Mouse (Mus musculus) CD4-positive, CD25-positive, alpha-beta regulatory T cell, adult 2 months (primary cell): ENCODE results near the gene Rcan2.
A peak's percentile ranks its signal among the peaks of the same experiment; 100 is the strongest.
"Not testable (repeated sequence)": the region's sequence is repeated elsewhere in the genome, so short reads cannot be mapped to it uniquely, and the experiment has no call there.

Experiments
- DNase-seq: peaks from one replicate; pipeline ENCODE4 v3.0.0-alpha.2; 2012; ENCODE audit warnings: low read depth, low spot score

The Rcan2 gene

GRCm38 (mm10) chr17:43824781-43825410 lies 23.7 kb downstream of the Rcan2 start:
- no peak for DNase-seq

GRCm38 (mm10) chr17:43825411-43825785 lies 24.2 kb downstream of the Rcan2 start:
- DNase-seq = not testable (repeated sequence)

GRCm38 (mm10) chr17:43827261-43827660 lies 26.1 kb downstream of the Rcan2 start:
- DNase-seq = no peak

- no peak for DNase-seq
These were observed 31.4 kb downstream of the Rcan2 start for GRCm38 (mm10) chr17:43832401-43833124.

GRCm38 (mm10) chr17:43840208-43840607 lies 39.1 kb downstream of the Rcan2 start:
- no peak for DNase-seq

GRCm38 (mm10) chr17:43846714-43847113 lies 45.6 kb downstream of the Rcan2 start:
- DNase-seq = no peak

GRCm38 (mm10) chr17:43848903-43849302 lies 47.8 kb downstream of the Rcan2 start:
- no peak for DNase-seq

GRCm38 (mm10) chr17:43855132-43855531 lies 54.0 kb downstream of the Rcan2 start:
- DNase-seq = no peak

- no peak for DNase-seq
These were observed 54.9 kb downstream of the Rcan2 start for GRCm38 (mm10) chr17:43856081-43856480.

GRCm38 (mm10) chr17:43868808-43869207 lies 67.7 kb downstream of the Rcan2 start:
- no peak for DNase-seq

GRCm38 (mm10) chr17:43869677-43870076 lies 68.5 kb downstream of the Rcan2 start:
- DNase-seq = peak; percentile 44

GRCm38 (mm10) chr17:43874417-43874816 lies 73.3 kb downstream of the Rcan2 start:
- no peak for DNase-seq

GRCm38 (mm10) chr17:43877425-43877824 lies 76.3 kb downstream of the Rcan2 start:
- no peak for DNase-seq

- DNase-seq = peak; percentile 33
These were observed 81.9 kb downstream of the Rcan2 start for GRCm38 (mm10) chr17:43883016-43883415.

GRCm38 (mm10) chr17:43886262-43886661 lies 85.1 kb downstream of the Rcan2 start:
- no peak for DNase-seq

- DNase-seq = no peak
These were observed 86.8 kb downstream of the Rcan2 start for GRCm38 (mm10) chr17:43887931-43888330.

- no peak for DNase-seq
These were observed 96.2 kb downstream of the Rcan2 start for GRCm38 (mm10) chr17:43897346-43897745.

- no peak for DNase-seq
These were observed 98.4 kb downstream of the Rcan2 start for GRCm38 (mm10) chr17:43899405-43900092.

- no peak for DNase-seq
These were observed 99.0 kb downstream of the Rcan2 start for GRCm38 (mm10) chr17:43900133-43900532.

GRCm38 (mm10) chr17:43901474-43901873 lies 100.3 kb downstream of the Rcan2 start:
- no peak for DNase-seq

- no peak for DNase-seq
These were observed 102.9 kb downstream of the Rcan2 start for GRCm38 (mm10) chr17:43903807-43904771.

- DNase-seq = no peak
These were observed 103.7 kb downstream of the Rcan2 start for GRCm38 (mm10) chr17:43904896-43905295.
